Mouse (Mus musculus): ENCODE measurements around the gene Mgat5b.

DNA sequence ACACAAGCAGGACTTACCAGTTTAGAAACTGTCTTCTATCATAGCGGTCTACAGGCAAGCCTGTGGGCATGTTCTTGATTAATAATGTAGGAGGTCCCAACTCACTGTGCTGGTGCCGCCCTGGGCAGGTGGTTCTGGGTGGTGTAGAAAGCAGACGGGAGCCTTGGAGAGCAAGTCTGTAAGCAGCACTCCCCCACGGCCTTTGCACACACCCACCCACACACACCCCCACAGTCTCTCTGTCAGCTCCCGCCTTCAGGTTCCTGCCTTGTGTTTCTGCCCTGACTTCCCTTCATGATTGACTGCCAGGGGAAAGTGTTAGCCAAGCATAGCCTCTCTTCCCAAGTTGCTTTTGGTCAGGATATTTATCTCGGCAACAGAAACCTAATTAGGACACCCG, 1.3 kb upstream of the Mgat5b start:
- TF ChIP-seq CTCF (IDR thresholded peaks at IDR 0.05; ENCODE audit: low read depth, low read length) = no peak
- TF ChIP-seq POLR2A (IDR thresholded peaks at IDR 0.05; ENCODE audit: borderline replicate concordance, low read depth, low read length) = no peak
